Mouse (Mus musculus): ENCODE results near the gene Bicra. TPM values are rescaled to one million over a fixed set of nuclear protein-coding genes. Genes with fewer than 3 reads are reported as not detected.

Bicra gene
- polyA plus RNA-seq, 2 experiments = 0.83 to 1.8 TPM

DNA sequence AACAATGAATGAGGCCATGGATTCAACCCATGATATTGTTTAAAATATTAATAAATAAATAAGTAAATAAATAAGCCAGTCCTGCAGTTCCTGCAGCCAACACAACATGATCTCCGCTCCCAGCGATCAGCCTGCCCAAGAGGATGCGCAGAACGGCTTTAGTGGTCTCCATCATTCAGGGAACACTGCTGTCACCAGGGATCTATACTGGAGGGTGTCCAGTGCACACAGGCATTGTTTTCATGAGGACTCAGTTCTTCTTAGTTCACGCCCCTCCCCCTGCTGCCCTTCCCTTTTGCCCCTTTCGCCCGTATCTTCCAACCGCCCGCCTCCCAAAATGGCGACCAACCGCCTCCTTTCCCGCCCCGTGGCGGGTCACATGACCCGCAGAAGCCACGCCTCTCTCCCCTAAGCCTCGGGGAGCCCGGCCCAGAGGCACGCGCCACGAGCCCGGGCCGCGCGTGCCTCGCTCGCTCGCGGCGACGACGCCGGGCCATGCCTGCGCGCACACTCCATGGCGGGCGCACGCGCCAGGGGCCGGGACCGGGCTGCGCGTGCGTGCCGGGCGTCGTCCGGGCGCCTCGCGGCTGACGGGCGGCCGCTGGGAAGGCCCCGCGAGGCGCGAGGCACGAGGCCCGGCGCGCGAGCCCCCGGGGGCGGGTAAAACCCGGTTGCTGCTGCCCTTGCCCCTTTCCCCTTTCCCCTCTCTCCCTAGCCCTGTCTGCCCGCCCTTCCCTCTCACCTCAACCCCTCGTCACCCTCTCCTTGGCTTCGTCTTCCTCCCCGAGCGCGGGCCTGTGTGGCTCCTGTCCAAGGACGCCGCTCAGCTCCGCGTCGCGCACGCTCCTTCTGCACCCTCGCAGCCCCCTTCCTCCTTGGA is 13.7 kb upstream of the Bicra start, which contains the start of gene Zfp541:
Gene Zfp541 (plus strand): TSS at position 596 of the 880 bp plus-strand sequence.
- Histone ChIP-seq H3K4me2 (ENCODE audit: low read depth) (no peak within 1 kb of the TSS; the same call in 1 of the 2 replicates), H3K36me3 (replicated peaks; ENCODE audit: control insufficient read depth, insufficient read depth, low read depth) (no peaks in the 10 kb centered on the region), H3K4me1 (replicated peaks; ENCODE audit: control insufficient read depth in 2 of 2, insufficient read depth in 2 of 2, low read length in 1 of 2) (no peaks in the 10 kb centered on the region), H3K27ac (no peak within 1 kb of the TSS), H3K4me3 (ENCODE audit: insufficient read depth in 1 of 2, low read depth in 2 of 2, low read length in 2 of 2) (no peak within 1 kb of the TSS), H3K27me3 (ENCODE audit: control insufficient read depth, insufficient read depth, low read length) (peaks cover 9% of the 10 kb centered on the region), H3K9me3 (ENCODE audit: control insufficient read depth, low read length) (no peaks in the 10 kb centered on the region; the same call in 1 of the 2 replicates), H3K9ac (replicated peaks) (no peak within 1 kb of the TSS)
- no peak for TF ChIP-seq CTCF (IDR thresholded peaks at IDR 0.05; ENCODE audit: low read depth)
- no peak for TF ChIP-seq EP300 (IDR thresholded peaks at IDR 0.05; ENCODE audit: low read depth)
- 46% methylated on average over 78 of the region's 80 CpGs for WGBS (ENCODE audit: insufficient replicate concordance)
- DNase-seq (ENCODE audit: low read depth in 3 of 3, low spot score in 3 of 3) (no peak), ATAC-seq (ENCODE audit: insufficient read depth) (no peak)

DNA sequence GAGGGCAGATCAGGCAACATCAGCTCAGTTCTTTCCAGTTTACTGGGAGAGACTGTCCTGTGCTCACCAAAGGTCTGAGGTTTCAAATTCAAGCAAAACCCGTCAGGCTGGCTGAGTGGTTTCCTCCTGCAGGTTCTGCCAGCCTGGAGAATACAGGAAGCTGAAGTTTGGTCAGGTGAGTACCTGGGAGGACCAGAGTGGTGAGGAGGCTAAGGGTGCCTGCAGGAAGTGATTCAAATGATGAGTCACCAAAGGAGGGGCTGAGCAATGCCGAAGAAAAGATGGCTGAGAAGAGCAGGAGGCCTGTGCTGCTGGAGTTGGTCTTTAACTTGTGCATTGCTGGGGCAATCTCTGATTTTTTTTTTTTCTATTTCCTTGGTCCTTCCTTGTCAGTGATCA is 9.4 kb upstream of the Bicra start:
- H3K27ac ChIP-seq = no peak overlapping the region
- H3K36me3 ChIP-seq (replicated peaks; ENCODE audit: control insufficient read depth, insufficient read depth, low read depth) = no peaks in the 10 kb centered on the region
- H3K4me2 ChIP-seq (ENCODE audit: low read depth) = no peak overlapping the region
- WGBS (ENCODE audit: insufficient replicate concordance) = 27% methylated on average over 2 of the region's 2 CpGs
- H3K9me3 ChIP-seq (ENCODE audit: control insufficient read depth, low read length) = no peaks in the 10 kb centered on the region; the same call in 1 of the 2 replicates
- no peak overlapping the region for H3K9ac ChIP-seq (replicated peaks)
- no peak overlapping the region for H3K4me3 ChIP-seq (ENCODE audit: insufficient read depth in 1 of 2, low read depth in 2 of 2, low read length in 2 of 2)
- no peak for DNase-seq (ENCODE audit: low read depth in 3 of 3, low spot score in 3 of 3)
- peaks cover 5 to 7% of the 10 kb centered on the region in 2 experiments for H3K4me1 ChIP-seq (replicated peaks; ENCODE audit: control insufficient read depth in 2 of 2, insufficient read depth in 2 of 2, low read length in 1 of 2)
- peaks cover 9% of the 10 kb centered on the region for H3K27me3 ChIP-seq (ENCODE audit: control insufficient read depth, insufficient read depth, low read length)
- no peak for TF ChIP-seq EP300 (IDR thresholded peaks at IDR 0.05; ENCODE audit: low read depth)
- TF ChIP-seq CTCF (IDR thresholded peaks at IDR 0.05; ENCODE audit: low read depth) = no peak
- no peak for ATAC-seq (ENCODE audit: insufficient read depth)

DNA sequence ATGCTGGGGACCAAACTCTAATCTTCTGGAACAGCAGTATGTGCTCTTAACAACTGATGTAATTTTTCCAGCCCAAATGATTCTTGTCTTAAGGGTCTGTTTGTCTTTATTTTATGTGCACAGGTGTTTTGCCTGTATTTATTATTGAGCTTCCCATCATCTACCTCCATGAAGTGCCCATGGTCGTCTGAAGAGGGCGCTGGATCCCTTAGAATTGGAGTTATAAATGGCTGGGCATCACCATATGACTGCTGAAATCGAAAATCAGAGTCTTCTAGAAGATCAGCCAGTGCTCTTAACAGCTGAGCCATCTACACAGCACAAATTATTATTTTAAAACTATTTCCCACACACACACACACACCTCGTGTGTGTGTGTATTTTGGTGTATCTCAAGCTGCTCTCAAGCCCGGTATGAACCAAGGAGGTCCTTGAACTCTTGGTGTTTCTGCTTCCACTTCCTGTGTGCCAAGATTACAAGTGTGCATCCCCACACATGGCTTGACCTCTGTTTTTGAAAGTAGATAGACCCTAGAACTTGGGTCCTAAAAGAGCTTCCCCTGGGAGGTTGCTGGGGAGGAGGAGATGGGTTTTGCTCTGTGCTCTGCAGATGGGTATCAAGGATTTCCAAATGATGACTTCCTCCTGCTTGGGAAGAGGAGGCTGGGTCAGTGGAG is 8.9 kb upstream of the Bicra start:
- no peak for ATAC-seq (ENCODE audit: insufficient read depth)
- Histone ChIP-seq H3K27me3 (ENCODE audit: control insufficient read depth, insufficient read depth, low read length) (peaks cover 8% of the 10 kb centered on the region), H3K9me3 (ENCODE audit: control insufficient read depth, low read length) (no peaks in the 10 kb centered on the region; the same call in 1 of the 2 replicates), H3K4me2 (ENCODE audit: low read depth) (no peak overlapping the region), H3K4me1 (replicated peaks; ENCODE audit: control insufficient read depth in 2 of 2, insufficient read depth in 2 of 2, low read length in 1 of 2) (peaks cover 9% of the 10 kb centered on the region in 2 experiments), H3K36me3 (replicated peaks; ENCODE audit: control insufficient read depth, insufficient read depth, low read depth) (no peaks in the 10 kb centered on the region), H3K4me3 (ENCODE audit: insufficient read depth in 1 of 2, low read depth in 2 of 2, low read length in 2 of 2) (no peak overlapping the region), H3K9ac (replicated peaks) (no peak overlapping the region), H3K27ac (no peak overlapping the region)
- DNase-seq (ENCODE audit: low read depth in 3 of 3, low spot score in 3 of 3) = no peak
- 13% methylated on average over 5 of the region's 5 CpGs for WGBS (ENCODE audit: insufficient replicate concordance)
- TF ChIP-seq EP300 (IDR thresholded peaks at IDR 0.05; ENCODE audit: low read depth) = no peak
- TF ChIP-seq CTCF (IDR thresholded peaks at IDR 0.05; ENCODE audit: low read depth) = peak; percentile 42

DNA sequence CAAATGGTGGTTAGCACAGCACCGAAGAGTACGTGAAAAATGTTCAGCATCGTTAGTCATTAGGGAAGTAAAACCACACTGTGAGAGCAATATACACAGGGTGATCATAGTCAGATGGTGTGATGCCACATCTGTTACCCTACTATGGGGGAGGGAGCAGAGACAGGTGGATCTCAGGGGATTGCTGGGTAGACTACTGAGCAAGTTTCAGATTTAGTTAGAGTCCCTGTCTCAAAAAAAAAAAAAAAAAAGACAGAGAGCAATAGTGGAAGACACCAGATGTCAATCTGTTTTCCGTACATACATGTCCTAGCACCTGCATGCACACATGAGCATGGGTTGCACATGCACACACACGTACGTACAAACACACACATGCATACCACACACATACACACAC is 7.9 kb upstream of the Bicra start:
- no peak overlapping the region for H3K27ac ChIP-seq
- TF ChIP-seq EP300 (IDR thresholded peaks at IDR 0.05; ENCODE audit: low read depth) (no peak), CTCF (IDR thresholded peaks at IDR 0.05; ENCODE audit: low read depth) (no peak)
- no peak for ATAC-seq (ENCODE audit: insufficient read depth)
- peaks cover 10 to 11% of the 10 kb centered on the region in 2 experiments for H3K4me1 ChIP-seq (replicated peaks; ENCODE audit: control insufficient read depth in 2 of 2, insufficient read depth in 2 of 2, low read length in 1 of 2)
- DNase-seq (ENCODE audit: low read depth in 3 of 3, low spot score in 3 of 3) = no peak
- no peak overlapping the region for H3K9ac ChIP-seq (replicated peaks)
- H3K36me3 ChIP-seq (replicated peaks; ENCODE audit: control insufficient read depth, insufficient read depth, low read depth) = no peaks in the 10 kb centered on the region
- H3K4me3 ChIP-seq (ENCODE audit: insufficient read depth in 1 of 2, low read depth in 2 of 2, low read length in 2 of 2) = no peak overlapping the region
- no peak overlapping the region for H3K4me2 ChIP-seq (ENCODE audit: low read depth)
- WGBS (ENCODE audit: insufficient replicate concordance) = 68% methylated on average over 6 of the region's 6 CpGs
- H3K27me3 ChIP-seq (ENCODE audit: control insufficient read depth, insufficient read depth, low read length) = no peaks in the 10 kb centered on the region; the same call in 1 of the 2 replicates
- H3K9me3 ChIP-seq (ENCODE audit: control insufficient read depth, low read length) = no peaks in the 10 kb centered on the region

DNA sequence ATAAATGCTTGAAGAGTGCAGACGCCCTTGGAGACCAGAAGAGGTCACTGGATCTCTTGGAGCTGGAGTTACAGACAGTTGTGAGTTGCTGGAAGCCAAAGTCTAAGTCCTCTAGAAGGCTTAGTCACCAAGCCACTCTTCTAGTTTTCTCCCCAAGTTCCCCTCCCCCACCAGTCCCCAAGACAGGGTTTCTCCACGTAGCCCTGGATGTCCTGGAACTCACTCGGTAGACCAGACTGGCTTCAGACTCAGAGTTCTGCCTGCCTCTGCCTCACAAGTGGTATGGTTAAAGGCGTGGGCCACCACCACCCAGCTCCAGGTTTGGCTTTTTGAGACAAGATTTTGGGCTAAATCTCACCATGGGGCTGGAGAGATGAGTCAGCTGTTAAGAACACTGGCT is 7.2 kb upstream of the Bicra start:
- H3K27ac ChIP-seq = no peak overlapping the region
- no peaks in the 10 kb centered on the region for H3K36me3 ChIP-seq (replicated peaks; ENCODE audit: control insufficient read depth, insufficient read depth, low read depth)
- no peak overlapping the region for H3K9ac ChIP-seq (replicated peaks)
- no peak for TF ChIP-seq EP300 (IDR thresholded peaks at IDR 0.05; ENCODE audit: low read depth)
- no peak; the same call in 1 of the 2 replicates for TF ChIP-seq CTCF (IDR thresholded peaks at IDR 0.05; ENCODE audit: low read depth)
- H3K27me3 ChIP-seq (ENCODE audit: control insufficient read depth, insufficient read depth, low read length) = no peaks in the 10 kb centered on the region
- 55% methylated on average over 4 of the region's 4 CpGs for WGBS (ENCODE audit: insufficient replicate concordance)
- H3K4me2 ChIP-seq (ENCODE audit: low read depth) = no peak overlapping the region
- no peak overlapping the region for H3K4me3 ChIP-seq (ENCODE audit: insufficient read depth in 1 of 2, low read depth in 2 of 2, low read length in 2 of 2)
- H3K4me1 ChIP-seq (replicated peaks; ENCODE audit: control insufficient read depth in 2 of 2, insufficient read depth in 2 of 2, low read length in 1 of 2) = peaks cover 13 to 16% of the 10 kb centered on the region in 2 experiments
- H3K9me3 ChIP-seq (ENCODE audit: control insufficient read depth, low read length) = no peaks in the 10 kb centered on the region
- DNase-seq (ENCODE audit: low read depth in 3 of 3, low spot score in 3 of 3) (no peak), ATAC-seq (ENCODE audit: insufficient read depth) (no peak)

All from liver, embryonic 14.5 days (tissue).